Mouse (Mus musculus) ES-E14 (cell line): Measurements from ENCODE around the gene Spata13. TPM values are rescaled to one million over a fixed set of nuclear protein-coding genes. Genes with fewer than 3 reads are reported as not detected.

Experiments used
- DNase-seq: peaks from one replicate; pipeline ENCODE4 v3.0.0-alpha.2; 2013; ENCODE audit warnings: low read depth, low spot score
- H3K27ac ChIP-seq: 2 replicates; pipeline ENCODE4 v1.5.1; 2012; ENCODE audit warnings: low read depth, mild to moderate bottlenecking, low read length, moderate library complexity, mixed read lengths; ENCODE audit not compliant: poor library complexity, insufficient read depth, severe bottlenecking
- H3K36me3 ChIP-seq: 2 replicates; pipeline ENCODE4 v1.6.1; 2012; ENCODE audit warnings: mild to moderate bottlenecking, low read length, moderate library complexity, mixed read lengths; ENCODE audit not compliant: control insufficient read depth, poor library complexity, insufficient read depth, severe bottlenecking
- H3K4me1 ChIP-seq, 2 experiments: fragments of 150-350 bp in 1 of 2; sonication (generic) in 1 of 2; 2 replicates each; pipeline ENCODE4 v1.6.1; 2012; ENCODE audit warnings: low read length in 2 of 2, mild to moderate bottlenecking in 1 of 2, mixed read lengths in 1 of 2; ENCODE audit not compliant: control insufficient read depth in 2 of 2, insufficient read depth in 2 of 2, poor library complexity in 1 of 2
- H3K4me3 ChIP-seq, 2 experiments: fragments of 150-350 bp in 1 of 2; sonication (generic) in 1 of 2; 2 replicates each; pipeline ENCODE4 v1.5.1; 2012; ENCODE audit warnings: low read length in 2 of 2, low read depth in 1 of 2, mild to moderate bottlenecking in 1 of 2, mixed read lengths in 1 of 2; ENCODE audit not compliant: insufficient read depth in 1 of 2, poor library complexity in 1 of 2, severe bottlenecking in 1 of 2
- H3K9ac ChIP-seq: 2 replicates; pipeline ENCODE4 v1.6.1; 2012; ENCODE audit warnings: low read depth, mild to moderate bottlenecking, low read length, mixed read lengths; ENCODE audit not compliant: poor library complexity, insufficient read depth, severe bottlenecking
- H3K9me3 ChIP-seq: fragments of 150-350 bp; sonication (generic); 2 replicates; pipeline ENCODE4 v1.6.1; 2012; ENCODE audit warnings: low read depth, mild to moderate bottlenecking, low read length; ENCODE audit not compliant: control insufficient read depth, insufficient read depth
- CHD2 ChIP-seq: IDR thresholded peaks from 2 replicates; pipeline ENCODE4 v1.6.1; 2014; ENCODE audit warnings: mild to moderate bottlenecking, low read depth, low read length, inconsistent platforms
- HCFC1 ChIP-seq: IDR thresholded peaks from 2 replicates; pipeline ENCODE4 v1.6.1; 2012; ENCODE audit warnings: low read length, inconsistent platforms, borderline replicate concordance; ENCODE audit not compliant: insufficient read depth
- MAFK ChIP-seq: IDR thresholded peaks from 2 replicates; pipeline ENCODE4 v1.6.1; 2014; ENCODE audit warnings: mild to moderate bottlenecking, low read depth, low read length, inconsistent platforms; ENCODE audit not compliant: insufficient read depth
- ZC3H11A ChIP-seq: IDR thresholded peaks from 2 replicates; pipeline ENCODE4 v1.6.1; 2012; ENCODE audit warnings: low read depth, mild to moderate bottlenecking, inconsistent platforms, low read length, borderline replicate concordance
- ZNF384 ChIP-seq: IDR thresholded peaks from 2 replicates; pipeline ENCODE4 v1.6.1; 2012; ENCODE audit warnings: low read depth, low read length, inconsistent platforms
- in situ Hi-C, 2 experiments: fragments of 600-800 bp; cut with MboI; formaldehyde crosslinking; loops; one replicate each; pipeline ENCODE4 v1.15.1; 2025; ENCODE audit warnings: low sequenced_read_pairs in 2 of 2, inconsistent platforms in 1 of 2; ENCODE audit not compliant: unreplicated experiment in 2 of 2
- total RNA-seq: library from RNA; depleted of rRNA; stranded (reverse); fragments of 300-350 nt; gene quantifications from 2 replicates; pipeline ENCODE4 v1.2.3, GENCODE M21; 2012

The Spata13 gene
- total RNA-seq, 1 experiment, result 14.9 TPM

DNA sequence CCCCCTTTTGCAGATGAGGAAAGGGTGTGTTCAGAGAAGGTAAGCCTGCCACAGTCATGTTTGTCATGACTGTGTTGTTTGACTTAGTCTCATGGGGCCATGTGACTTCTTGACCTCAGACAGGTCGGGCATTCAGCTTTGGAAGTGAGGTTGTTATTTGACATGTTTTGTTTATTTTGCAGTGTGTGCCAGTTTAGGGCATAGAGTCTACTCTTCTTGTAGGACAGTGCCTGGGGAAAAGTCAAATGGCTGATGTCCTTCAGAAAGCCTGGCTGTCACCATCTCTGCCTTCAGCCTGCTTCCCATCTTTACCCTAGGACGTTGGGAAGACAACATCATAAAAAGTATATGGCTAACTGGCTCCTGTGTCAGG lies 2.8 kb downstream of the Spata13 start:
- Histone ChIP-seq H3K4me3 (no peak overlapping the region), H3K9ac (no peak overlapping the region)

DNA sequence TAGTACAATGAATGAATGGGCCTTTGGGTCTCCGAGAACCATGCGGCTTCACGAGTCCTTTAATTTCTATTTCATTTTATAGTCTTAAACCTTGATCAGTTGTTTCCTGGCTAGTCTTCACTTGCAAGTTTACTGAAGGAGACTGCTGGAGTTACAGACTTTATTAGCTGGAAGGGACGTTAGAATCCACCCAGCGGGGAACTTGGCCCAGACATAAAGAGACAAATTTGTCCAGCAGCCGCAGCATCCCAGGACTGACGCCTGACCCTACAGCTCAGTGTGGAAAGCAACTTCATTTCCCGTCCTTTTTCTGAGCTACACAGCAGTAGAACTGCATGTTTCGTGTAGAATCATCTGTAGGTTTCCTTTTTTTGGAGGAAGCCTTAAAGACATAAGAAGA lies 3.2 kb downstream of the Spata13 start:
- TF ChIP-seq ZNF384 (no peak), ZC3H11A (no peak), MAFK (no peak), CHD2 (no peak), HCFC1 (no peak)
- Histone ChIP-seq H3K4me1 (peaks cover 7 to 22% of the 10 kb centered on the region in 2 experiments), H3K9ac (no peak overlapping the region), H3K4me3 (no peak overlapping the region), H3K9me3 (no peaks in the 10 kb centered on the region), H3K36me3 (peaks cover 14% of the 10 kb centered on the region; the same call in 1 of the 2 replicates), H3K27ac (no peak overlapping the region)
- in situ Hi-C loops, result no loop called here
- DNase-seq, result no peak

More for the DNA sequence above, 2.8 kb downstream of the Spata13 start:
- H3K27ac ChIP-seq, result no peak overlapping the region; the same call in 1 of the 2 replicates
- in situ Hi-C loops, result no loop called here
- no peaks in the 10 kb centered on the region for H3K9me3 ChIP-seq
- peaks cover 14% of the 10 kb centered on the region; the same call in 1 of the 2 replicates for H3K36me3 ChIP-seq
- H3K4me1 ChIP-seq, result peaks cover 7 to 21% of the 10 kb centered on the region in 2 experiments
- TF ChIP-seq ZNF384 (no peak), MAFK (no peak), CHD2 (no peak), HCFC1 (no peak)
- DNase-seq, result no peak

DNA sequence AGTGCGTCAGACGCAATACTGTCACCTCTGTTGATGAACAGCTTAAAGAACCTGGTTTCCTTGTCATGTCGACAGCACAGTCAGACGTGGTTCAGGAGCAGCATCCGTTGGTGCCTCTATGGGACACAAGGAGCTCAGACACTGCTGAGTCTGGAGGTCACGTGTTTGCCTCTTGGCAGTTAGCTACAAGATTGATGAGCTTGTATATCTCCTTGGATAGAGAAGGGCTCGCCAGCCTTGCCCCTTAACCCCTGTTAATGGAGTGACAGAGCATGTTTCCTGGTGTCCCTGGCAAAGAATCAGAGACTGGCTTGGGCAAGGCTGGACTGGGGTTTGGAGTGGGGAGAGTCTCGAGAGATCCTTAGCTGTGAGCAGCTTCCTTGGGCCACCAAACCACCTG lies 4.4 kb downstream of the Spata13 start:
- no peak overlapping the region for H3K27ac ChIP-seq
- no peak overlapping the region for H3K9ac ChIP-seq
- no peak for TF ChIP-seq MAFK
- no peak for TF ChIP-seq HCFC1
- no peak for TF ChIP-seq ZC3H11A
- peaks cover 14% of the 10 kb centered on the region; the same call in 1 of the 2 replicates for H3K36me3 ChIP-seq
- no peaks in the 10 kb centered on the region for H3K9me3 ChIP-seq
- H3K4me3 ChIP-seq, result no peak overlapping the region
- no peak for DNase-seq
- in situ Hi-C loops, result no loop called here
- H3K4me1 ChIP-seq, result peaks cover 12 to 27% of the 10 kb centered on the region in 2 experiments

DNA sequence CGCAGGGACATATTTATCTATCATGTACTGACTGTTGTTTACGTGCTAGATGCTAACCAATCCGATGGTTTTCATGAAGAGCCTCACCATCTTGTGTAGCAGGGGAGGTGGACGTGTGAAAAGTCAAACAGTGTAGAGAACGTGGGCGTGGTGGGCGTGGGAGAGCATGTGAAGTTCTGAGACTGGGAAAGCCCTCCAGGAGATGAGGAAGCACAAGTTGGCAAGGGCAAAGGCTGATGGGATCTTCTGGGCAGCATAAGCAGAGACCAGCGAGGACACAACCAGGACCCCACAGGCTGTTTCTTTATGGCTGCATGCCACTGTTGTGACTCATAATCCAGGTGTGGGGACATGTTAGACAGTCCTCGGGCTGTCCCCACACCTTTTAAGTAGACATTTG lies 5.4 kb downstream of the Spata13 start:
- in situ Hi-C loops, result no loop called here
- Histone ChIP-seq H3K36me3 (peaks cover 14% of the 10 kb centered on the region; the same call in 1 of the 2 replicates), H3K9me3 (no peaks in the 10 kb centered on the region), H3K9ac (no peak overlapping the region), H3K4me3 (no peak overlapping the region), H3K4me1 (peaks cover 12 to 30% of the 10 kb centered on the region in 2 experiments), H3K27ac (no peak overlapping the region)
- no peak for TF ChIP-seq CHD2
- TF ChIP-seq ZNF384, result no peak
- TF ChIP-seq MAFK, result no peak
- TF ChIP-seq HCFC1, result no peak
- TF ChIP-seq ZC3H11A, result no peak
- no peak for DNase-seq

DNA sequence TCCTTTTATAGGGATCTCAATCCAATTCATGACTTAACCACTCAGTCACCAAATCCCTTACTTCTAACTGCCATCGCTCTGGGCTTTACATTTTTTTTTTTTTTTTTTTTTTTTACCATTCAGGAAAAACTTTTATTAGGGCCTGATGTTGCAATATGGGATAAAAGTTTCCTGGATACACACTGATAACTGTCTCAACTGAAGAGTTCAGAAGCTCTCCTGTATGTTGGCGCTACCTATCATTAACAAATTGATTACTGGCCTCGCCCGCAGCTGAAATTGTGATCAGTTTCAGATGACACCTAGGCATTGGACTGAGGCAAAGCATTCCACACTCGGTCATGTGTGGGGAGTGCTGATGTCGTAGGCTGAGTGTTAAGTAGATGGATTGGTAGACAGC lies 7.3 kb downstream of the Spata13 start:
- Histone ChIP-seq H3K4me1 (peaks cover 11 to 34% of the 10 kb centered on the region in 2 experiments), H3K27ac (no peak overlapping the region), H3K9ac (no peak overlapping the region), H3K9me3 (no peaks in the 10 kb centered on the region), H3K4me3 (no peak overlapping the region), H3K36me3 (peaks cover 14% of the 10 kb centered on the region; the same call in 1 of the 2 replicates)
- in situ Hi-C loops, result no loop called here
- TF ChIP-seq ZC3H11A, result no peak
- no peak for TF ChIP-seq HCFC1
- TF ChIP-seq CHD2, result no peak
- TF ChIP-seq MAFK, result no peak
- no peak for TF ChIP-seq ZNF384
- DNase-seq, result no peak
